Mouse (Mus musculus): ENCODE results near the gene Ms4a13. TPM values are rescaled to one million over a fixed set of nuclear protein-coding genes. Genes with fewer than 3 reads are reported as not detected.
"Not testable (repeated sequence)": the region's sequence is repeated elsewhere in the genome, so short reads cannot be mapped to it uniquely, and the experiment has no call there.

Ms4a13 gene
- polyA plus RNA-seq, 1 experiment from 2014 or later, result not detected

- no peak overlapping the region for H3K9ac ChIP-seq (ENCODE audit: low read depth, low read length)
- H3K4me1 ChIP-seq (ENCODE audit: control insufficient read depth, low read depth, low read length), result no peaks in the 10 kb centered on the region
- H3K27ac ChIP-seq (ENCODE audit: low read length), result no peak overlapping the region
- no peak overlapping the region for H3K4me2 ChIP-seq (ENCODE audit: low read depth, low read length)
- H3K9me3 ChIP-seq (replicated peaks; ENCODE audit: control insufficient read depth, low read length), result no peaks in the 10 kb centered on the region
- H3K4me3 ChIP-seq (ENCODE audit: low read depth, low read length), result no peak overlapping the region
- 53% methylated on average over 2 of the region's 2 CpGs for WGBS (ENCODE audit: insufficient replicate concordance)
- no peaks in the 10 kb centered on the region for H3K36me3 ChIP-seq (ENCODE audit: control insufficient read depth, insufficient read depth)
- no peak for ATAC-seq (ENCODE audit: low read depth)
- no peaks in the 10 kb centered on the region for H3K27me3 ChIP-seq (ENCODE audit: control insufficient read depth, insufficient read depth, low read depth, low read length)
These were observed 19.1 kb downstream of the Ms4a13 start for GRCm38 (mm10) chr19:11177464-11177863.

GRCm38 (mm10) chr19:11165172-11165571, 31.4 kb downstream of the Ms4a13 start, which contains the start of gene 1700025F22Rik:
TSS of gene 1700025F22Rik (minus strand) at chr19:11165320.
- WGBS (ENCODE audit: insufficient replicate concordance), result 23% methylated on average over 10 of the region's 10 CpGs
- H3K27me3 ChIP-seq (ENCODE audit: control insufficient read depth, insufficient read depth, low read depth, low read length), result no peaks in the 10 kb centered on the region
- no peak for ATAC-seq (ENCODE audit: low read depth)
- no peak within 1 kb of the TSS for H3K4me3 ChIP-seq (ENCODE audit: low read depth, low read length)
- H3K4me2 ChIP-seq (ENCODE audit: low read depth, low read length), result no peak within 1 kb of the TSS
- H3K4me1 ChIP-seq (ENCODE audit: control insufficient read depth, low read depth, low read length), result no peaks in the 10 kb centered on the region
- H3K9me3 ChIP-seq (replicated peaks; ENCODE audit: control insufficient read depth, low read length), result no peaks in the 10 kb centered on the region
- H3K36me3 ChIP-seq (ENCODE audit: control insufficient read depth, insufficient read depth), result no peaks in the 10 kb centered on the region
- H3K27ac ChIP-seq (ENCODE audit: low read length), result no peak within 1 kb of the TSS
- no peak within 1 kb of the TSS for H3K9ac ChIP-seq (ENCODE audit: low read depth, low read length)

DNA sequence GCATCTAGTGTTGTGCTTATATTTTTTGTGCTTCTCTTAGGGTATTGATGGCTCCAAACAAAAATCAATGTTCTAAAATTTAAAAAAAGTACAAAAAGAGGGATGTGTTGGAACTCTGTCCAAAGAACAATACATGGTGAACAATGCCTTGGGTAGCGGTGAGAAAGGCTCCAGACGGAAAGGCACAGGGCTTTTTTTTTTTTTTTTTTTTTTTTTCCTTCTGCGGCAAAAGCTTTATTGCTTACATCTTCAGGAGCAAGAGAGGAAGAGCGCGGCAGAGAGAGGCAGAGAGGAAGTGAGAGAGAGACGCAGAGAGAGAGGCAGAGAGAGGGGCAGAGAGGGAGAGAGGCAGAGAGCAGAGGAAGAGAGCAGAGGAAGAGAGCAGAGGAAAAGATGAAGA, 38.6 kb downstream of the Ms4a13 start:
- ATAC-seq (ENCODE audit: low read depth); H3K9ac ChIP-seq (ENCODE audit: low read depth, low read length); H3K4me1 ChIP-seq (ENCODE audit: control insufficient read depth, low read depth, low read length); H3K27ac ChIP-seq (ENCODE audit: low read length); H3K36me3 ChIP-seq (ENCODE audit: control insufficient read depth, insufficient read depth); H3K9me3 ChIP-seq (replicated peaks; ENCODE audit: control insufficient read depth, low read length); H3K4me2 ChIP-seq (ENCODE audit: low read depth, low read length); H3K4me3 ChIP-seq (ENCODE audit: low read depth, low read length); H3K27me3 ChIP-seq (ENCODE audit: control insufficient read depth, insufficient read depth, low read depth, low read length): not testable (repeated sequence)
- WGBS (ENCODE audit: insufficient replicate concordance), result 70% methylated on average over 6 of the region's 6 CpGs

DNA sequence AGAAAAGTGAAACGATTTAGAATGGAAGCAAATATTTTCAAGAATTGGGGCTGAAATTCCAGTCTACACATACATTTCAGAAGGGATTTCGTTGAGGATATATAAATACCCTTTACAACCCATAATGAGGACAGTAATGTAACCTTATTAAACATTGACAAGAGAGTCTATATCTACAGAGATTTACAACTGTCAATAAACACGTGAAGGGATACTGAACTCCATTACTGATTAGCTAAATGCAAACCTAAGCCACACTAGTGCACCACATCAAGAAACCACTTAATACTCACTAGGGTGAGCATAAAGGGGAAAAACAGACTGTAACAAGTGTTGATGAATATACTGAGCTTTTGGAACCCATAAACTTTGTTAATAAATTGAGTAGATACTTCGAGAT, 61.2 kb downstream of the Ms4a13 start:
- ATAC-seq (ENCODE audit: low read depth), result no peak
- H3K27me3 ChIP-seq (ENCODE audit: control insufficient read depth, insufficient read depth, low read depth, low read length), result no peaks in the 10 kb centered on the region

DNA sequence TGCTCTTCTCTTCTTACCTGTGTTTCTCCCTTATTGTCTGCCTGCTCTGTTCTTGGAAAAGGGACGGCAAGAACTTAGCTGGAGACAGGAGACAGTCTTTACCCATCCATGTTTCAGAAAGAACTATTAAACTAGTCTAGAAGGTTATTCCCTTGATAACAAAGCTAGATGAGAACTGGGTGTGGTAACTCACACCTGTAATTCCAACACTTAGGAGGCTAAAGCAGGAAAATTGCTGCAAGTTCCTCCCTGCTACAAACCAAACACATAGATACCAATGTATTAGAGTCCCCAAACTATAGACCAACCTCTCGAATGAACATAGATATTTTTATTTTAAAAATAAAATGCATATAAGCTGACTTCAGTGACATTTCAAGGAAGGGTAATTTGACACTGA, 61.7 kb downstream of the Ms4a13 start:
- H3K4me2 ChIP-seq (ENCODE audit: low read depth, low read length), result no peak overlapping the region
- no peak overlapping the region for H3K9ac ChIP-seq (ENCODE audit: low read depth, low read length)
- no peak overlapping the region for H3K4me3 ChIP-seq (ENCODE audit: low read depth, low read length)
- 48% methylated on average over 2 of the region's 2 CpGs for WGBS (ENCODE audit: insufficient replicate concordance)
- no peaks in the 10 kb centered on the region for H3K9me3 ChIP-seq (replicated peaks; ENCODE audit: control insufficient read depth, low read length)
- no peaks in the 10 kb centered on the region for H3K27me3 ChIP-seq (ENCODE audit: control insufficient read depth, insufficient read depth, low read depth, low read length)
- ATAC-seq (ENCODE audit: low read depth), result no peak
- no peaks in the 10 kb centered on the region for H3K4me1 ChIP-seq (ENCODE audit: control insufficient read depth, low read depth, low read length)
- no peaks in the 10 kb centered on the region for H3K36me3 ChIP-seq (ENCODE audit: control insufficient read depth, insufficient read depth)
- no peak overlapping the region for H3K27ac ChIP-seq (ENCODE audit: low read length)

More for the DNA sequence above, 61.2 kb downstream of the Ms4a13 start:
- no peak overlapping the region for H3K27ac ChIP-seq (ENCODE audit: low read length)
- H3K9ac ChIP-seq (ENCODE audit: low read depth, low read length), result no peak overlapping the region
- no peak overlapping the region for H3K4me3 ChIP-seq (ENCODE audit: low read depth, low read length)
- no peaks in the 10 kb centered on the region for H3K4me1 ChIP-seq (ENCODE audit: control insufficient read depth, low read depth, low read length)
- no peaks in the 10 kb centered on the region for H3K9me3 ChIP-seq (replicated peaks; ENCODE audit: control insufficient read depth, low read length)
- no peaks in the 10 kb centered on the region for H3K36me3 ChIP-seq (ENCODE audit: control insufficient read depth, insufficient read depth)
- H3K4me2 ChIP-seq (ENCODE audit: low read depth, low read length), result no peak overlapping the region
- WGBS (ENCODE audit: insufficient replicate concordance), result 41% methylated on average over 4 of the region's 4 CpGs

GRCm38 (mm10) chr19:11130776-11131175, 65.8 kb downstream of the Ms4a13 start, which contains the start of gene 1700017D01Rik:
TSS of gene 1700017D01Rik (minus strand) at chr19:11130876.
- 72% methylated on average over 8 of the region's 8 CpGs for WGBS (ENCODE audit: insufficient replicate concordance)

DNA sequence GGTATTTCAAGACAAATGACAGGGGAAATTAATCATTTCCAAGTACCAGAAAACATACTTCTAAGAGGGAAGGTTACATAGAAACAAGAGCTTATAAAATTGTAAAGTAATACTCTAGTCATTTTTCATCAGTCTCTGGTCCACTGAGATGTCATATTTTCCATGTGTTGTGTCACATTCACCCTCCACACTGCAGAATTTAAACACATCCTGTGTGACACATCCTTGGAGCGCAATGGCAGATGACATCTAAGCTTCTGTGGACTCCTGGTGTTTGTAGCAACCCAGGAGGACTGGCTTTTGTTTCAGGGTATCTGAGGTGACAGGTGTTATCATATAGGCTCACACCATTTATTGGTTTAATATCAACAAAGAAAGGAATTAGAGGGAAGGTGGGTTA, 66.8 kb downstream of the Ms4a13 start:
- no peak for ATAC-seq (ENCODE audit: low read depth)

More at GRCm38 (mm10) chr19:11130776-11131175, 65.8 kb downstream of the Ms4a13 start, which contains the start of gene 1700017D01Rik:
- H3K9ac ChIP-seq (ENCODE audit: low read depth, low read length); H3K4me3 ChIP-seq (ENCODE audit: low read depth, low read length); H3K9me3 ChIP-seq (replicated peaks; ENCODE audit: control insufficient read depth, low read length); H3K27ac ChIP-seq (ENCODE audit: low read length); H3K36me3 ChIP-seq (ENCODE audit: control insufficient read depth, insufficient read depth); H3K4me2 ChIP-seq (ENCODE audit: low read depth, low read length); ATAC-seq (ENCODE audit: low read depth); H3K4me1 ChIP-seq (ENCODE audit: control insufficient read depth, low read depth, low read length); H3K27me3 ChIP-seq (ENCODE audit: control insufficient read depth, insufficient read depth, low read depth, low read length): not testable (repeated sequence)

GRCm38 (mm10) chr19:11121016-11121420, 75.5 kb downstream of the Ms4a13 start:
- not testable (repeated sequence) for H3K9ac ChIP-seq (ENCODE audit: low read depth, low read length); H3K4me1 ChIP-seq (ENCODE audit: control insufficient read depth, low read depth, low read length); H3K27ac ChIP-seq (ENCODE audit: low read length); H3K9me3 ChIP-seq (replicated peaks; ENCODE audit: control insufficient read depth, low read length); H3K36me3 ChIP-seq (ENCODE audit: control insufficient read depth, insufficient read depth); H3K4me2 ChIP-seq (ENCODE audit: low read depth, low read length); H3K27me3 ChIP-seq (ENCODE audit: control insufficient read depth, insufficient read depth, low read depth, low read length)
- 3% methylated on average over 5 of the region's 38 CpGs for WGBS (ENCODE audit: insufficient replicate concordance)
- ATAC-seq (ENCODE audit: low read depth), result peak; percentile 99
- peak overlapping the region; percentile 39 for H3K4me3 ChIP-seq (ENCODE audit: low read depth, low read length)

More for the DNA sequence above, 66.8 kb downstream of the Ms4a13 start:
- H3K4me2 ChIP-seq (ENCODE audit: low read depth, low read length), result no peak overlapping the region
- H3K4me1 ChIP-seq (ENCODE audit: control insufficient read depth, low read depth, low read length), result no peaks in the 10 kb centered on the region
- H3K27me3 ChIP-seq (ENCODE audit: control insufficient read depth, insufficient read depth, low read depth, low read length), result no peaks in the 10 kb centered on the region
- no peaks in the 10 kb centered on the region for H3K9me3 ChIP-seq (replicated peaks; ENCODE audit: control insufficient read depth, low read length)
- H3K36me3 ChIP-seq (ENCODE audit: control insufficient read depth, insufficient read depth), result no peaks in the 10 kb centered on the region
- WGBS (ENCODE audit: insufficient replicate concordance), result 70% methylated on average over 1 of the region's 1 CpGs
- no peak overlapping the region for H3K27ac ChIP-seq (ENCODE audit: low read length)
- no peak overlapping the region for H3K9ac ChIP-seq (ENCODE audit: low read depth, low read length)
- H3K4me3 ChIP-seq (ENCODE audit: low read depth, low read length), result no peak overlapping the region
